Mouse (Mus musculus) midbrain, embryonic 13.5 days (tissue): ENCODE results near the gene Cers1. TPM values are rescaled to one million over a fixed set of nuclear protein-coding genes. Genes with fewer than 3 reads are reported as not detected.
A peak's percentile ranks its signal among the peaks of the same experiment; 100 is the strongest.

Experiments used
- ATAC-seq: fragments of 200-750 bp; cut with Nextera tagmentation; 2 replicates; pipeline ENCODE4 v1.8.0; 2017; ENCODE audit warnings: mild to moderate bottlenecking, moderate TSS enrichment, moderate library complexity
- H3K27ac ChIP-seq: fragments of 300-500 bp; sonication (generic); 2 replicates; pipeline ENCODE4 v1.5.1; 2015; ENCODE audit warnings: inconsistent platforms, mild to moderate bottlenecking, moderate library complexity
- H3K27me3 ChIP-seq: fragments of 300-500 bp; sonication (generic); 2 replicates; pipeline ENCODE4 v1.6.1; 2015; ENCODE audit warnings: mild to moderate bottlenecking, inconsistent platforms
- H3K36me3 ChIP-seq: fragments of 300-500 bp; sonication (generic); 2 replicates; pipeline ENCODE4 v1.6.1; 2015; ENCODE audit warnings: mild to moderate bottlenecking, inconsistent platforms
- H3K4me1 ChIP-seq: fragments of 300-500 bp; sonication (generic); replicated peaks from 2 replicates; pipeline ENCODE4 v1.6.1; 2015; ENCODE audit warnings: inconsistent platforms
- H3K4me2 ChIP-seq: fragments of 300-500 bp; sonication (generic); replicated peaks from 2 replicates; pipeline ENCODE4 v1.6.1; 2015; ENCODE audit warnings: moderate library complexity, mild to moderate bottlenecking, inconsistent platforms
- H3K4me3 ChIP-seq: fragments of 300-500 bp; sonication (generic); replicated peaks from 2 replicates; pipeline ENCODE4 v1.5.1; 2015; ENCODE audit warnings: mild to moderate bottlenecking, inconsistent platforms
- H3K9ac ChIP-seq: fragments of 300-500 bp; sonication (generic); replicated peaks from 2 replicates; pipeline ENCODE4 v1.6.1; 2015; ENCODE audit warnings: mild to moderate bottlenecking, inconsistent platforms
- H3K9me3 ChIP-seq: fragments of 300-500 bp; sonication (generic); 2 replicates; pipeline ENCODE4 v1.6.1; 2016; ENCODE audit warnings: mild to moderate bottlenecking, inconsistent platforms
- WGBS: fragments of 180-500 bp; shearing (Covaris S2); methylation state at CpG from one replicate; pipeline ENCODE4 v1.1.7; 2015; 5-methylcytosine and 5-hydroxymethylcytosine counted together
- polyA plus RNA-seq: library from polyadenylated mRNA; unstranded; fragments of >200 nt; fragmentation: Nextera tagmentation; extraction: Ambion mirVana; gene quantifications from 2 replicates; pipeline ENCODE4 v1.2.1, GENCODE M21; 2015

Gene Cers1
- polyA plus RNA-seq, 1 experiment from 2014 or later, result 26.2 TPM

DNA sequence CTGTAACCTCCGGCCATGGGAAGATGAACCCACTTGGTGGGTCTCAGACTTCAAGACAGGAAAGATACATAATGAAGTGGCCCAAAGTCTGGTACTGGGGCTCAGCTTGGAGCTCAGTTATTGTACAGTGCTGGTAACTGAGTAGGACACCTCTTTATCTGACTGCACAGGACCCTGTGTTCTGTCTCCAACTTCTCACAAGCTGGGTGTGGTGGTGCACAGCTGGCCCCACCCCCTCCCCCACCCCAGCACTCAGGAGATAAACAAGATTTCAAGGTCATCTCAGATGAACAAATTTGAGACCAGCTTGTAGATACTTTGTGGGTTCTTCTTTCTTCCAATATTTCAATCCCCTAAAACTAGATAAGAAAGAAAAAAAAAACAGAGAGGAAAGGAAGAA lies 40.5 kb downstream of the Cers1 start:
- no peaks in the 10 kb centered on the region for H3K27me3 ChIP-seq
- peaks cover 22% of the 10 kb centered on the region for H3K4me1 ChIP-seq
- no peak overlapping the region for H3K27ac ChIP-seq
- H3K4me2 ChIP-seq, result no peak overlapping the region
- WGBS, result 82% methylated on average over 1 of the region's 1 CpGs
- H3K36me3 ChIP-seq, result no peaks in the 10 kb centered on the region
- no peak for ATAC-seq
- no peak overlapping the region for H3K9ac ChIP-seq
- no peak overlapping the region for H3K4me3 ChIP-seq
- no peaks in the 10 kb centered on the region for H3K9me3 ChIP-seq

DNA sequence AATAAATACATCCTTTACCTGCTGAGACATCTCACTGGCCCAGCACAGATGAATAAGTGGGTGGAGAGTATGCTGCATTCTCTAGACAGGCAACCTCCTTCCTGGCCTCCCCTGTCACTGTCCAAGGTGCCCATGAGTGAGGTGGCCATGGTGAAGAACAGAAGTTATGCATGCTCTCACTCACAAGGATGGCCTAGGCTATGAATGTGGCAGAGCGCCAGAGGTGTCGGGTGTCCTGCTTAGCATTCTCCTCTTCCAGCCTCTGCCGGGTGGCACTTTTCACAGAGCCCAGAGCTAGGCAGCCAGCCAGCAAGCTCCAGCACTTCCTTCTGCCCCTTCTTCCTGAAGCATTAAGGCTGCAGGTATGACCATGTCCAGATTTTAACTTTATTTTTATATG lies 43.8 kb downstream of the Cers1 start:
- Histone ChIP-seq H3K27ac (no peak overlapping the region), H3K9me3 (no peaks in the 10 kb centered on the region), H3K4me2 (no peak overlapping the region), H3K27me3 (no peaks in the 10 kb centered on the region), H3K4me1 (no peaks in the 10 kb centered on the region), H3K36me3 (no peaks in the 10 kb centered on the region), H3K4me3 (no peak overlapping the region), H3K9ac (0 out of 2 replicates have a peak overlapping the region, but pooled peaks have one; percentile 3)
- ATAC-seq, result no peak
- 49% methylated on average over 3 of the region's 3 CpGs for WGBS

DNA sequence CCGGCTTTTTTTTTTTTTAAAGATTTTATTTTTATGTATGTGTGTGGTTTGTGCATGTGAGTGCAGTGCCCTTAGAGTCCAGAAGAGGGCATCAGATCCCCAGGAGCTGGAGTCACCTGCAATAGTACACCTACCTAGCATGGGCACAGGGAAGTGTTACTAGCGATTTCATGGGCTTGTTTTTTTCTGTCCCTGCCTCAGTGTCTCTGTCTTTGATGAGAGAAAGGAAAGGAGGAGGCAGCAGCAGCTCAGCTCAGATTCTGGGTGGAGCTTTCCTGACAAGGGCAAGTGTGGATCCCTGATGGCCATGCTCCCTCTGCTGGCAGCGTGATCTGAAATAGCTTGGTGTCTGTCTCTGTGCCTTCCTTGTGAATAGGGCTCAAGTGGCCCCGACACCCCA lies 45.2 kb downstream of the Cers1 start:
- WGBS, result 35% methylated on average over 4 of the region's 4 CpGs
- Histone ChIP-seq H3K4me2 (no peak overlapping the region), H3K9me3 (no peaks in the 10 kb centered on the region), H3K4me3 (no peak overlapping the region), H3K36me3 (no peaks in the 10 kb centered on the region), H3K4me1 (no peaks in the 10 kb centered on the region), H3K9ac (no peak overlapping the region), H3K27me3 (no peaks in the 10 kb centered on the region), H3K27ac (no peak overlapping the region)
- ATAC-seq, result no peak

DNA sequence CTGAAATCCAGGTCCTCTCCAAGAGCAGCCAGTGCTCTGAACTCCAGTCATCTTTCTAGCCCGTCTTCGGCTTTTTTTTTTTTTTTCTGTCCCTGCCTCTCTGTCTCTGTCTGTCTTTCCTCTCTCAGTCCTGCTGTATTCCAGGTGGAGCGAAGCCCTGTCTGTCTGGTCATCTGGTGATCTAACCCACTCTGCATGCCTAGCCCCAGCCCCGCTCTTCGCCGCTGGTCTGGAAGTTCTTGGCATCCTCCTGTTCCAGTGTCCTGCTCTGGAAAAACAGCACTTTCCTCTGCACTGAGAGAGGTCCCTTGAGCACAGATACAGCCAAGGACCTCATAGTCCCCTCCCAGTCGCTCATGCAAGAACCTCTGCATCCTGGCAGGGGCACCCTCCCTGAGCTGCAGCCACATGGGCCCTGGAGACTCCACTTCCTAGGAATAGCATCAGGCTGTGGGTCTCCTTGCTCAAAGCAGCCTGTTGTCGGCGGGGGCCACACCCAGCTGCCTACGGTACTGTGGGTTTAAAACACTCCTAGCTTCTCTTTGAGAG lies 46.0 kb downstream of the Cers1 start:
- H3K27me3 ChIP-seq, result no peaks in the 10 kb centered on the region
- no peaks in the 10 kb centered on the region for H3K36me3 ChIP-seq
- no peaks in the 10 kb centered on the region for H3K9me3 ChIP-seq
- WGBS, result 80% methylated on average over 10 of the region's 10 CpGs
- ATAC-seq, result no peak
- H3K4me1 ChIP-seq, result no peaks in the 10 kb centered on the region
- no peak overlapping the region for H3K27ac ChIP-seq
- no peak overlapping the region for H3K4me3 ChIP-seq
- H3K4me2 ChIP-seq, result no peak overlapping the region
- H3K9ac ChIP-seq, result no peak overlapping the region

DNA sequence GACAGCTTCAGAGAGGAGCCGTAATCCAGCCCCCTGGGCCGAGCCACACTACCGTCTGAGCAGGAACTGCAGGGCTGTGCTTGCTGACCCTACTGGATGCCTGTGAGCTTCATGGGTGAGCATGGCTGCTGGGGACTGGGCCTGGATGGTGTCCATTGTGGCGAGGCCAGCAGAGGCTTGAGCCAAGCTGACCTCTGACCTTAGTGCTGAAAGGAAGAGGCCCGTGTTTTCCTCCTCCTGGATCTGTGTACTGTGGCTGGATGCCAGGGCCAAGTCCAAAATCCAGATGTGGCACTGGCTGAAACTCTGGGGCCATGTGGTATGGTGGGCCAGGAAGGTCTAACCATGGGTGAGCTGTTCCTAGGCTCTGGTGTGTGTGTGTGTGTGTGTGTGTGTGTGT lies 48.5 kb downstream of the Cers1 start:
- 26% methylated on average over 5 of the region's 5 CpGs for WGBS
- no peaks in the 10 kb centered on the region for H3K4me1 ChIP-seq
- no peaks in the 10 kb centered on the region for H3K36me3 ChIP-seq
- H3K4me2 ChIP-seq, result no peak overlapping the region
- no peak overlapping the region for H3K27ac ChIP-seq
- ATAC-seq, result 0 out of 2 replicates have a peak, but pooled peaks have one; percentile 14
- H3K9me3 ChIP-seq, result no peaks in the 10 kb centered on the region
- H3K27me3 ChIP-seq, result no peaks in the 10 kb centered on the region
- H3K4me3 ChIP-seq, result no peak overlapping the region
- H3K9ac ChIP-seq, result no peak overlapping the region

DNA sequence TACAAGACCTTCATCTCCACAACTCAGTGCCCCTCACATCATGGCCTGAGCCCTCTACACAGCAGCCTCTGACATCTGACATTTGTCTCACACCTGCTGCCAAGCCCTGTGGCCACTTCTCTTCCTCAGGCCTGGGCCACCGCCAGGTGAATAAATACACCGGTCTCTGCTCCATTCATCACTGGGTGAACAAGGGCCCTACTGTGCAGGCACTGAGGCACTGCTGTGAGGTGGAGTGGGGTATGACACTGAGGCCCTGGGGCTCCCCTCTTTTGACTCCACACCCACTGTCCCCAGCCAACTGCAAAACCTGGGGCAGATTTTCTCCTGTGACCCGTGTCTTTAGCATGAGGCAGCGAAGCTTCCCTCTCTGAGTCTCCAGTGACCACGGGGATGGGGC lies 51.0 kb downstream of the Cers1 start:
- no peaks in the 10 kb centered on the region for H3K36me3 ChIP-seq
- no peak for ATAC-seq
- no peak overlapping the region for H3K4me3 ChIP-seq
- H3K9ac ChIP-seq, result no peak overlapping the region
- 80% methylated on average over 5 of the region's 5 CpGs for WGBS
- H3K27me3 ChIP-seq, result peaks cover 13% of the 10 kb centered on the region
- no peaks in the 10 kb centered on the region for H3K9me3 ChIP-seq
- H3K4me2 ChIP-seq, result no peak overlapping the region
- no peaks in the 10 kb centered on the region for H3K4me1 ChIP-seq
- no peak overlapping the region for H3K27ac ChIP-seq

DNA sequence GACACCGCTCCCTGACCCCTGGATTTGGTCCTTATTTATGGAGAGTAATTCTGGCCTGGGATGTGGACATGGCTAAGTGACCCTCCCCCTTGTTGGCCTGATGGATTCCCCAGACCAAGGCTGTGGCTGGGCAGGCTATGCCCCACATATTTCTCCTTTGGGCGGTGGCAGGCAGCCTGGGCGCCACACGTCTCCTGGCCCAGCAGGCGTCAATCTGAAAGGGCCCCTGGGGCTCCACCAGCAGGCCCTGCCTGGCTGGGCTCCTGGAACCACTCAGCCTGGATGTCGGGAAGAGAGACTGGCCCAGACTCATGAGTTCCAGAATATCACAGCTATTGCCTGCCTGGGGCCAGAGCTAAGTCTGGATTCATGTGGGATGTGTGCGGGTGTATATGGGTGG lies 54.9 kb downstream of the Cers1 start:
- Histone ChIP-seq H3K4me2 (no peak overlapping the region), H3K4me1 (peaks cover 19% of the 10 kb centered on the region), H3K27ac (no peak overlapping the region), H3K9ac (no peak overlapping the region), H3K27me3 (peaks cover 51% of the 10 kb centered on the region), H3K4me3 (no peak overlapping the region), H3K9me3 (no peaks in the 10 kb centered on the region), H3K36me3 (no peaks in the 10 kb centered on the region)
- ATAC-seq, result no peak
- WGBS, result 76% methylated on average over 7 of the region's 7 CpGs

DNA sequence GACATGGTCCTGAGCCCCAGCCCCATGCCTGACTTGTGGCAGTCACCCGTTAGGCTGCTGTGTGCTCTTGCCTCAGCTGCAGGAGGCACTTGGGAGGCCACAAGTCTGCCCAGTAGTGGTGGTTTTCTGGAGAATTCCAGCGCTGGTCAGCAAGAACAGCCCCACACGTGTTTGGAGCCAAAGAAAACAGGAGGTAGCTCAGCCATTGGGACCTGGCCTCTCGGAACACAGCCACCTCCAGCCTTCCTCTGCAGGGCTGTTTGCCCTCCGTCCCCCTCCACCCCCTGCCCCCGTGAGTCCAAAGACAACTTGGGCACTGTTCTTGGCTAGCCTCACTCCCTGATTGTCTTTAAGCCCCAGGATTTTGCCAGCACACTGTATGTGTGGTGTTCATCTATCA lies 56.4 kb downstream of the Cers1 start:
- peaks cover 66% of the 10 kb centered on the region for H3K27me3 ChIP-seq
- WGBS, result 40% methylated on average over 6 of the region's 6 CpGs

DNA sequence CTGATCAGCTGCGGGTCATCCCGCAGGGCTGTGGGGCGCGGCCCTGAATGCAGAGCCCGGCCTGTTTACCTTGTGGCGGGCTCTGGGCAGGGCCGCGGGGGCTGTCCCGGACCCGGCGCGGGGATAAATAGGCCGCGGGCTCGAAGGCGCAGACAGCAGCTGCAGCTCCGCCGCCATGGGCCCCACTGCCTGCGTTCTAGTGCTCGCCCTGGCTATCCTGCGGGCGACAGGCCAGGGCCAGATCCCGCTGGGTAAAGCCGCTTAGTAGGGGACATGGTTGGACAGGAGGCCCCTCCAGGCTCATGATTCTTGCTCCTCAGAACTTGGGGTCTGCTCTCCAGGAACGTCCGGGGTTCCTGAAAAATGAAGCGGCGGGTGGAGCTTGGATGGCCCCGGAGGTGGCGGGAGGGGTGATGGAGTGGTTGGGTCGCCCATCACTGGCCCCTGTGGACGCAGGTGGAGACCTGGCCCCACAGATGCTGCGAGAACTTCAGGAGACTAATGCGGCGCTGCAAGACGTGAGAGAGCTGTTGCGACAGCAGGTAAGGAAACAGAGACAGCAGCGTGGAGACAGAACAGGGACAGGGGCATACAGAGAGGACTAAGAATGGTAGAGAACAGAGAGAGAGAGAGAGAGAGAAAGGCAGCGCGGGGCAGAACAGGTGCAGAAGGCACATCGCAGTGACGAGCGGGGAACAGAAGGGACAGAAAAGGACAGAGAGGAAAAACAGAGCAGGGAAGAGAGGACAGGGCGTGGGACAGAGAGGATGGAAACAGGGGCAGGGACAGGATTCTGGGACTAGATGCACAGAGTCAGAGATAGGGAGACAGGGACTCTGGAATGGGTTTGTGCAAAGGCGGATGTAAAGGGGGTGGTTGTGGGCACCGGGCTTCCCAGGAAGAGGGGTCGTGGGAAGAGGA lies 58.1 kb downstream of the Cers1 start, which contains the start of gene Comp:
Gene Comp, plus strand, starts transcription at position 162 of the 921 bp plus-strand sequence.
- Histone ChIP-seq H3K9ac (no peak within 1 kb of the TSS), H3K4me1 (peaks cover 25% of the 10 kb centered on the region), H3K36me3 (no peaks in the 10 kb centered on the region), H3K4me3 (peak within 1 kb of the TSS; percentile 34), H3K9me3 (no peaks in the 10 kb centered on the region), H3K27me3 (peaks cover 83% of the 10 kb centered on the region), H3K27ac (no peak within 1 kb of the TSS), H3K4me2 (peak within 1 kb of the TSS; percentile 50)
- 2% methylated on average over 47 of the region's 47 CpGs for WGBS
- ATAC-seq, result no peak

More for the DNA sequence above, 56.4 kb downstream of the Cers1 start:
- Histone ChIP-seq H3K4me2 (no peak overlapping the region), H3K4me1 (peaks cover 25% of the 10 kb centered on the region), H3K4me3 (no peak overlapping the region), H3K27ac (no peak overlapping the region), H3K36me3 (no peaks in the 10 kb centered on the region), H3K9me3 (no peaks in the 10 kb centered on the region), H3K9ac (no peak overlapping the region)
- no peak for ATAC-seq

DNA sequence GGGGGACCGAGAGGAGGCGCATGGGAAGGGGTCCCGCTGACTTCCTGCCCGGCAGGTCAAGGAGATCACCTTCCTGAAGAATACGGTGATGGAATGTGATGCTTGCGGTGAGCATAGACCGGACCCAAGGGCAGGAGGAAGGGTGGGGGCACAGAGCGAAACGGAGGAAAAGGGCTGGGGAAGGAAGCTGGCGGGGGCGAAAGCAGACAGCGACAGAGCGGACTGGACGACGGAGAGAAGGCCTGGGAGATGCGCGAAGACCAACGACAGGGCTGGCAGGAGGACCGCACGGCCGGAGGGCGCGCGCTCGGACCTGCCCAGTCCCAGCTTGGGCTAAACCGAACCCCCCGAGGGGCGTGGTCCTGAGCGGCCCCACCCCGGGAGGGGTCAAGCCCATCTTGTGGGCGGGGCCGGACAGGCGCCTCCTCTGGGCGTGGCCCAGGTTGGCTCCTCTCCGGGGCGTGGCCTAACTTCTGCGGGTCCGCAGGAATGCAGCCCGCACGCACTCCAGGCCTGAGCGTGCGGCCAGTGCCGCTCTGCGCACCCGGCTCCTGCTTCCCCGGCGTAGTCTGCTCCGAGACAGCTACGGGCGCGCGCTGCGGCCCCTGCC lies 58.8 kb downstream of the Cers1 start:
- H3K4me2 ChIP-seq, result peak overlapping the region; percentile 50
- H3K36me3 ChIP-seq, result no peaks in the 10 kb centered on the region
- peaks cover 91% of the 10 kb centered on the region for H3K27me3 ChIP-seq
- H3K4me3 ChIP-seq, result peak overlapping the region; percentile 34
- no peak overlapping the region for H3K9ac ChIP-seq
- no peaks in the 10 kb centered on the region for H3K9me3 ChIP-seq
- H3K27ac ChIP-seq, result no peak overlapping the region
- H3K4me1 ChIP-seq, result peaks cover 25% of the 10 kb centered on the region
- WGBS, result under 1% methylated on average over 53 of the region's 53 CpGs
- peak; percentile 70 for ATAC-seq

DNA sequence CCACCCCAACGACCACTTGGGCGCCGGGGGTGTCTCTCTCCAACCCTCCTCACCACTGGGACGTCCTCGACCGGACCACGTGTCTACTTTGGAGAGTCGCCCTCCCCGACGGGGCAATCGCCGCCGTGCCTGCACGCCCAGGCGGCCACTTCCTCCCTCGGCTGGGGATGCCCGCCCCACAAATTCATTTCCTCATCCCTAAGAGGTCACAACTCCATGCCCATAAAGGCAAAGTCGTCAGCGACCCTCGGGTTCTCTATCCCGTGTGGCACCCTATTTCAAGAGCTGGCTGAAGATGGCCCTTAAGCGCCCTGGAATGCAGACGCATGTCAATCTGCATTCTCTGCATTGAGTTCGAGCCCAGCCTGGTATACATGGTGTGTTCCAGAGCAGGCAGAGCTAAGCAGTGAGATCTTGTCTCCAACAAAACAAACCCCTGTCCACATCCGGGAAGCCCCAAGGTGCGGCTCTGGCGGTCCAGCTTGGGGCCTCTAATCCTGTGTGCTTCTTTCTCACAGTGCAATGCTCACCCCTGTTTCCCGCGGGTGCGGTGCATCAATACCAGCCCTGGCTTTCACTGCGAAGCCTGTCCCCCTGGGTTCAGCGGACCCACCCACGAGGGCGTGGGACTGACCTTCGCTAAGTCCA lies 59.8 kb downstream of the Cers1 start:
- 7% methylated on average over 35 of the region's 35 CpGs for WGBS
- H3K9ac ChIP-seq, result no peak overlapping the region
- no peaks in the 10 kb centered on the region for H3K36me3 ChIP-seq
- H3K4me3 ChIP-seq, result no peak overlapping the region
- H3K4me2 ChIP-seq, result no peak overlapping the region
- peaks cover 25% of the 10 kb centered on the region for H3K4me1 ChIP-seq
- no peak overlapping the region for H3K27ac ChIP-seq
- no peak for ATAC-seq
- H3K27me3 ChIP-seq, result peaks cover 93% of the 10 kb centered on the region
- no peaks in the 10 kb centered on the region for H3K9me3 ChIP-seq
